Mouse (Mus musculus) leukemia stem cell, adult 10-12 weeks (primary cell): ENCODE data around the gene Abcg1. TPM values are rescaled to one million over a fixed set of nuclear protein-coding genes. Genes with fewer than 3 reads are reported as not detected.

ENCODE experiments used
- polyA plus RNA-seq: library from polyadenylated mRNA; stranded (reverse); fragments of >175 nt; gene quantifications from 2 replicates; pipeline ENCODE4 v1.2.3, GENCODE M21; 2012; ENCODE audit warnings: low replicate concordance

Gene Abcg1
- 17.0 and 23.7 TPM in 2 replicates for polyA plus RNA-seq

GRCm38 (mm10) chr17:31057151-31057890, at the start of gene Abcg1:
Abcg1 (plus strand) TSS chr17:31057675.

GRCm38 (mm10) chr17:31129452-31129851, 72.0 kb downstream of the Abcg1 start, which contains the start of gene Tff3:
Tff3 (minus strand) TSS chr17:31129646.

GRCm38 (mm10) chr17:31144040-31145037, 86.9 kb downstream of the Abcg1 start, which contains the start of gene Tff2:
Tff2 (minus strand) TSS chr17:31144282.

GRCm38 (mm10) chr17:31165127-31165526, 107.7 kb downstream of the Abcg1 start, which contains the start of gene Tff1:
Tff1 (minus strand) TSS chr17:31165277.

Other genes with a start within 250 kb of the Abcg1 start
- gene Glp1r, start 155.9 kb upstream of the Abcg1 start, polyA plus RNA-seq = 0.05 TPM in 1 of 2 replicates, not detected in the other
- gene Umodl1, start 103.0 kb upstream of the Abcg1 start, polyA plus RNA-seq = not detected in 2 replicates
- gene Tff3, start 72.0 kb downstream of the Abcg1 start, polyA plus RNA-seq = not detected in 2 replicates
- not detected in 2 replicates for gene Tff2, start 86.6 kb downstream of the Abcg1 start, polyA plus RNA-seq
- gene Tff1, start 107.6 kb downstream of the Abcg1 start, polyA plus RNA-seq = not detected in 2 replicates
- not detected in 2 replicates for gene Tmprss3, start 141.3 kb downstream of the Abcg1 start, polyA plus RNA-seq
- 19.0 and 36.9 TPM in 2 replicates for gene Ubash3a, start 150.2 kb downstream of the Abcg1 start, polyA plus RNA-seq
- 0.55 TPM in 2 replicates for gene Rsph1, start 219.7 kb downstream of the Abcg1 start, polyA plus RNA-seq
- 5.9 and 7.2 TPM in 2 replicates for gene Slc37a1, start 229.1 kb downstream of the Abcg1 start, polyA plus RNA-seq